ENCODE assay signal across 8 mouse cellular contexts in the genomic region with DNA sequence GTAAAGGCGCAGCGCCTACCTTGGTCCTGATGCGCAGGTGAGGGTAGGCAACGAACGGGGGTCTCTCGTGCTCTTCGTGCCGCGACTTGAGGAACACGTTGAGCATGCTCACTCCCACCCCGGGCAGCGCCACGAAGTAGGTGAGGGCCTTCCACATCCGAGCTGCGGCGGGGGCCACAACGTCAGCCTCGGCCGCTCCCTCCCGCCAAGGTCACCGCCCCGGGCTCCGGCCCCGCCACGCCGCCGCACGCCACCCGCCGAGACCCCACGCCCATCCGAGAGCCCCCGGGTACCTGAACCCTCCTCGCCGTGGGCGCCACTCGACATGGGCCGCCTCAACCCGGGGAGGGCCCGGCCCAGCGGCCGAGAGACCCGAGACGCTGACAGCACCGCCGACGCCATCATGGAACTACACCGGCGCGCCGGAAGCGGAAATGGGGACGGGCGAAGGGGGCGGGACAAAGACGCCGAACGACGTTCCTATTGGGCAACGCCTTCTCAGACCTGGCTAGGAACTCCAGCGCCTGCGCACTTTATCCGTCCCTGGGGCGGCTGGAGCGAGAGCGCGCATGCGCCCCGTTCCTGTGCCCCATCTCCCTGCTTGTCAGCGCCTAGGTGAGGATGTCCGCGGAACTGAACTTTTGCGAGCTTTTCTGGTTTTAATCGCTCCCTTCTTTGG. TPM values are rescaled to one million over a fixed set of nuclear protein-coding genes. Genes with fewer than 3 reads are reported as not detected.
DNase-seq lines count a peak whose midpoint lies in the region; ATAC-seq lines count a peak whose summit lies in the region.

A gene (minus strand): TSS at position 436 of the 679 bp plus-strand sequence.

- peaks cover 16% of the 10 kb centered on the region for H3K36me3 ChIP-seq in hindbrain, embryonic 16.5 days (ENCODE audit: control insufficient read depth, insufficient read depth, low read length)
- H3K36me3 ChIP-seq in macrophage (ENCODE audit: inconsistent target), result peaks cover 28% of the 10 kb centered on the region

- under 1% methylated on average over 72 of the region's 74 CpGs for WGBS in hindbrain, embryonic 16.5 days
- under 1% methylated on average over 74 of the region's 74 CpGs for WGBS in macrophage (ENCODE audit: missing documents)

- peaks cover 17% of the 10 kb centered on the region for H3K4me1 ChIP-seq in hindbrain, embryonic 16.5 days (ENCODE audit: control insufficient read depth, insufficient read depth, low read depth, low read length)

- DNase-seq in WW6 (ENCODE audit: low read depth, low spot score), result peak; percentile 96
- DNase-seq in cerebellum, postnatal 4 days (ENCODE audit: low spot score in 2 of 2), result peak; percentile 99
- peak; percentile 98 for DNase-seq in gastrocnemius, adult 18-20 months (ENCODE audit: low spot score)
- DNase-seq in left cerebral cortex, adult 18-20 months (ENCODE audit: low spot score in 2 of 2), result peak; percentile 99
- peak; percentile 99 for DNase-seq in right cerebral cortex, adult 18-20 months
- DNase-seq in urinary bladder, postnatal 10 days (ENCODE audit: low spot score), result peak; percentile 96

- ATAC-seq in hindbrain, embryonic 16.5 days, result peak; percentile 95

- H3K4me3 ChIP-seq in hindbrain, embryonic 16.5 days (ENCODE audit: low read length), result peak within 1 kb of the TSS; percentile 80
- peak within 1 kb of the TSS; percentile 93 for H3K4me3 ChIP-seq in macrophage (ENCODE audit: inconsistent target)

- H3K9me3 ChIP-seq in hindbrain, embryonic 16.5 days (ENCODE audit: control insufficient read depth, low read length), result no peaks in the 10 kb centered on the region

- H3K27me3 ChIP-seq in hindbrain, embryonic 16.5 days (replicated peaks; ENCODE audit: control insufficient read depth, insufficient read depth, low read length), result no peaks in the 10 kb centered on the region

- peaks cover 49% of the 10 kb centered on the region for H3K79me2 ChIP-seq in macrophage (ENCODE audit: inconsistent target)

- peak within 1 kb of the TSS; percentile 87 for H3K27ac ChIP-seq in hindbrain, embryonic 16.5 days (ENCODE audit: low read depth, low read length)
- peak within 1 kb of the TSS; percentile 17; the same call in 1 of the 2 replicates for H3K27ac ChIP-seq in macrophage

- peak within 1 kb of the TSS; percentile 93 for H3K9ac ChIP-seq in hindbrain, embryonic 16.5 days (ENCODE audit: low read depth, low read length)

- peak within 1 kb of the TSS; percentile 78 for H3K4me2 ChIP-seq in hindbrain, embryonic 16.5 days (ENCODE audit: low read length)

RNA-seq across cellular contexts. Expression of the gene that starts here (rescaled TPM):
- total RNA-seq in gastrocnemius, adult 18-20 months (2021), result 10 to 100 TPM; 42.5 to 67.7 TPM
- polyA plus RNA-seq in hindbrain, embryonic 16.5 days (2015; fragmentation: Nextera tagmentation; extraction: Ambion mirVana), result 1,192 and 1,343 TPM in 2 replicates
- 100 to 1,000 TPM; 721 to 781 TPM for total RNA-seq in left cerebral cortex, adult 18-20 months (2021)
- total RNA-seq in macrophage (2018; cell fraction: chromatin; rRNA removed), result 10 to 100 TPM in 12 of 26 experiments, 1 to 10 TPM in 14; 2.3 to 61.5 (median 9.3) TPM
- total RNA-seq in macrophage (2018; cell fraction: cytosol; rRNA removed), result 100 to 1,000 TPM; 320 to 461 (median 422) TPM
- total RNA-seq in macrophage (2018; cell fraction: nucleus; rRNA removed), result 100 to 1,000 TPM in 8 of 26 experiments, 10 to 100 TPM in 18; 21.2 to 148 (median 83.3) TPM
- polyA plus RNA-seq in macrophage (2018), result 268 to 413 TPM (median 344 TPM) in 3 replicates

Comparison
In these comparisons a context has a peak if more than half of its experiments do, and no peak if none do; other contexts are left out.
1. Peak in every context shown above with its lines: DNase-seq, ATAC-seq, H3K4me3 ChIP-seq and H3K27ac ChIP-seq.
2. RNA of the gene that starts here (total RNA-seq): 721 to 781 TPM in left cerebral cortex, adult 18-20 months; 42.5 to 67.7 TPM in gastrocnemius, adult 18-20 months; every median in the first group is over 10 times any median in the second.